Comparison of ENCODE assay signal across 9 mouse cellular contexts in the genomic region with DNA sequence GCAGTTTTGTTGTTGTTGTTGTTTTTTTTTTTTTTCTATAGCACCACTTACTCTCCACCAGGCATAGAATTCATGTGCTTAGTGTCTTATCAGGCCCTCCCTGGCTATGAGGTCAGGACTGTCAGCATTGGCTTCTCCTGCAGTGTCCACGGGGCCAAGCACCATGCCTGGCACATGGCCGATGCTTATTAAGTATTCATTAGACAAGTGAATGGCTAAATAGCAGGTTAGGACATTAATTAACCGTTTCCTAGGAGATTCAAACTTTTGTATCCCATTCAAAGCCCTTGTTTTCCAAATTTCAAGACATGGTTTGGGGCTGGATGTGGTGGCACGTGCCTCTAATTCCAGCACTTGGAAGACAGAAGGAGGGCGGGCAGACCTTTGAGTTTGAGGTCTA. TPM values are rescaled to one million over a fixed set of nuclear protein-coding genes. Genes with fewer than 3 reads are reported as not detected.
DNase-seq lines count a peak whose midpoint lies in the region; ATAC-seq and TF ChIP-seq lines count a peak whose summit lies in the region.
"Had no signal": no experiment of that assay in that cellular context is flagged by ENCODE, and none has a peak within 500 bp of the region (broad histone marks: within the 10 kb centered on the region; RNA-seq: fewer than 3 reads in every experiment).

No protein-coding gene starts in this region.

- ATAC-seq in forebrain, postnatal 0 days, result no peak
- no peak for ATAC-seq in liver, embryonic 12.5 days

- H3K9ac ChIP-seq in forebrain, postnatal 0 days, result no peak overlapping the region
- no peak overlapping the region for H3K9ac ChIP-seq in liver, embryonic 12.5 days

- no peaks in the 10 kb centered on the region for H3K9me3 ChIP-seq in forebrain, postnatal 0 days (ENCODE audit: low read length)
- no peaks in the 10 kb centered on the region for H3K9me3 ChIP-seq in liver, embryonic 12.5 days (replicated peaks)

- no peak overlapping the region for H3K4me3 ChIP-seq in forebrain, postnatal 0 days (ENCODE audit: low read depth, low read length)
- no peak overlapping the region for H3K4me3 ChIP-seq in liver, embryonic 12.5 days

- H3K27ac ChIP-seq in forebrain, postnatal 0 days (ENCODE audit: low read depth, low read length), result peak overlapping the region; percentile 90
- peak overlapping the region; percentile 74; the same call in 1 of the 2 replicates for H3K27ac ChIP-seq in liver, embryonic 12.5 days

- no peak overlapping the region for H3K4me2 ChIP-seq in forebrain, postnatal 0 days (ENCODE audit: low read depth)
- peak overlapping the region; percentile 74 for H3K4me2 ChIP-seq in liver, embryonic 12.5 days

- no peaks in the 10 kb centered on the region for H3K36me3 ChIP-seq in forebrain, postnatal 0 days (ENCODE audit: insufficient read depth)
- H3K36me3 ChIP-seq in liver, embryonic 12.5 days, result no peaks in the 10 kb centered on the region

- intact Hi-C loops in heart, postnatal 25 days (cut with DNase I), result loop anchor here (2.0 kb wide), 1 partner anchor 22 kb away; the partner anchor contains the start of gene Sema4c
- intact Hi-C loops in gastrocnemius, postnatal 36 days (cut with DNase I), result no loop called here

- WGBS in forebrain, postnatal 0 days, result 23% methylated on average over 5 of the region's 5 CpGs
- WGBS in liver, embryonic 12.5 days (ENCODE audit: insufficient replicate concordance), result 62% methylated on average over 5 of the region's 5 CpGs

- H3K27me3 ChIP-seq in forebrain, postnatal 0 days (ENCODE audit: insufficient read depth, low read length), result no peaks in the 10 kb centered on the region
- peaks cover 5% of the 10 kb centered on the region; the same call in 1 of the 2 replicates for H3K27me3 ChIP-seq in liver, embryonic 12.5 days (replicated peaks)

- peak; percentile 55 to 59 for DNase-seq in heart, adult 18-20 months
- no peak for DNase-seq in heart, postnatal 25 days (ENCODE audit: low spot score)
- peak; percentile 38 for DNase-seq in Muller cell, postnatal 12 days (ENCODE audit: inconsistent ontology term)
- DNase-seq in forebrain, postnatal 0 days, result no peak
- no peak for DNase-seq in spleen, postnatal 10 days (ENCODE audit: low spot score in 2 of 2)
- DNase-seq in gastrocnemius, postnatal 36 days, result no peak
- no peak for DNase-seq in layer of hippocampus, adult 9-11 months

- H3K4me1 ChIP-seq in forebrain, postnatal 0 days (ENCODE audit: insufficient read depth), result peaks cover 16% of the 10 kb centered on the region
- peaks cover 48% of the 10 kb centered on the region for H3K4me1 ChIP-seq in liver, embryonic 12.5 days

- no peak for TF ChIP-seq CTCF in forebrain, postnatal 0 days (IDR thresholded peaks at IDR 0.05; ENCODE audit: low read depth)

RNA-seq across cellular contexts. Expression of gene Sema4c, which starts 23.1 kb away (rescaled TPM):
- total RNA-seq in heart, adult 18-20 months (2021), result 10 to 100 TPM in 1 of 2 experiments, 1 to 10 TPM in 1; 9.2 to 10.4 TPM
- 10 to 100 TPM; 14.8 to 15.7 TPM for total RNA-seq in heart, postnatal 25 days (2021)
- total RNA-seq in forebrain, postnatal 0 days (2014; rRNA removed), result 32.8 and 39.1 TPM in 2 replicates
- polyA plus RNA-seq in forebrain, postnatal 0 days (2015; fragmentation: Nextera tagmentation; extraction: Ambion mirVana), result 17.3 and 24.1 TPM in 2 replicates
- 3.9 TPM in 2 replicates for polyA plus RNA-seq in liver, embryonic 12.5 days (2016; fragmentation: Nextera tagmentation; extraction: Ambion mirVana)
- total RNA-seq in gastrocnemius, postnatal 36 days (2021), result 1 to 10 TPM; 6.3 to 7.4 TPM

RNA-seq across cellular contexts. Expression of gene Ankrd39, which starts 34.0 kb away (rescaled TPM):
- total RNA-seq in heart, adult 18-20 months (2021), result 1 to 10 TPM; 5.8 to 6.2 TPM
- 1 to 10 TPM; 5.6 to 8.1 TPM for total RNA-seq in heart, postnatal 25 days (2021)
- 19.3 and 25.5 TPM in 2 replicates for total RNA-seq in forebrain, postnatal 0 days (2014; rRNA removed)
- 21.1 and 23.6 TPM in 2 replicates for polyA plus RNA-seq in forebrain, postnatal 0 days (2015; fragmentation: Nextera tagmentation; extraction: Ambion mirVana)
- 9.0 and 10.5 TPM in 2 replicates for polyA plus RNA-seq in liver, embryonic 12.5 days (2016; fragmentation: Nextera tagmentation; extraction: Ambion mirVana)
- total RNA-seq in gastrocnemius, postnatal 36 days (2021), result 1 to 10 TPM; 7.8 to 8.5 TPM

RNA-seq across cellular contexts. Expression of gene Gm42417, which starts 42.0 kb away (rescaled TPM):
- 100 to 1,000 TPM; 174 to 267 TPM for total RNA-seq in heart, adult 18-20 months (2021)
- 100 to 1,000 TPM; 112 to 186 TPM for total RNA-seq in heart, postnatal 25 days (2021)
- total RNA-seq in forebrain, postnatal 0 days (2014; rRNA removed), result 0.38 TPM in 1 of 2 replicates, not detected in the other
- polyA plus RNA-seq in forebrain, postnatal 0 days (2015; fragmentation: Nextera tagmentation; extraction: Ambion mirVana), result 0.27 TPM in 1 of 2 replicates, not detected in the other
- 0.15 and 0.29 TPM in 2 replicates for polyA plus RNA-seq in liver, embryonic 12.5 days (2016; fragmentation: Nextera tagmentation; extraction: Ambion mirVana)
- 1,000 to 10,000 TPM; 1,257 to 1,260 TPM for total RNA-seq in gastrocnemius, postnatal 36 days (2021)
- polyA plus RNA-seq: spleen, adult 2 months had no signal

RNA-seq across cellular contexts. Expression of gene Ankrd23, which starts 44.6 kb away (rescaled TPM):
- total RNA-seq in heart, adult 18-20 months (2021), result 100 to 1,000 TPM; 315 to 408 TPM
- 100 to 1,000 TPM; 215 to 337 TPM for total RNA-seq in heart, postnatal 25 days (2021)
- total RNA-seq in forebrain, postnatal 0 days (2014; rRNA removed), result 6.3 and 9.8 TPM in 2 replicates
- 4.5 and 5.3 TPM in 2 replicates for polyA plus RNA-seq in forebrain, postnatal 0 days (2015; fragmentation: Nextera tagmentation; extraction: Ambion mirVana)
- 4.0 and 6.9 TPM in 2 replicates for polyA plus RNA-seq in liver, embryonic 12.5 days (2016; fragmentation: Nextera tagmentation; extraction: Ambion mirVana)
- total RNA-seq in gastrocnemius, postnatal 36 days (2021), result 1,000 to 10,000 TPM; 2,677 to 2,859 TPM

Comparison
In these comparisons a context has a peak if more than half of its experiments do, and no peak if none do; other contexts are left out.
1. DNase-seq: peak in heart, adult 18-20 months (2 of 2) and Muller cell, postnatal 12 days (single experiment); none in heart, postnatal 25 days (single experiment), forebrain, postnatal 0 days (single experiment), spleen, postnatal 10 days (0 of 2), gastrocnemius, postnatal 36 days (0 of 2) and layer of hippocampus, adult 9-11 months (single experiment).
2. RNA of gene Gm42417, which starts 42.0 kb away (total RNA-seq): 1,257 to 1,260 TPM in gastrocnemius, postnatal 36 days, 174 to 267 TPM in heart, adult 18-20 months and 112 to 186 TPM in heart, postnatal 25 days; 0.38 TPM in forebrain, postnatal 0 days; every median in the first group is over 10 times any median in the second.